Mouse (Mus musculus) forebrain, embryonic 10.5 days (tissue): Measurements from ENCODE around the gene Sdk1. TPM values are rescaled to one million over a fixed set of nuclear protein-coding genes. Genes with fewer than 3 reads are reported as not detected.
A peak's percentile ranks its signal among the peaks of the same experiment; 100 is the strongest.

ENCODE experiments used
- DNase-seq: peaks from one replicate; pipeline ENCODE4 v3.0.0-alpha.2; 2017; ENCODE audit warnings: low spot score; ENCODE audit errors: extremely low spot score
- H3K27ac ChIP-seq: fragments of 300-500 bp; sonication (generic); 2 replicates; pipeline ENCODE4 v1.5.1; 2016; ENCODE audit warnings: mild to moderate bottlenecking
- H3K27me3 ChIP-seq: fragments of 300-500 bp; sonication (generic); 2 replicates; pipeline ENCODE4 v1.6.1; 2016; ENCODE audit warnings: mild to moderate bottlenecking; ENCODE audit not compliant: poor library complexity, severe bottlenecking
- H3K36me3 ChIP-seq: fragments of 300-500 bp; sonication (generic); replicated peaks from 2 replicates; pipeline ENCODE4 v1.6.1; 2016; ENCODE audit warnings: mild to moderate bottlenecking, moderate library complexity
- H3K4me1 ChIP-seq: fragments of 300-500 bp; sonication (generic); 2 replicates; pipeline ENCODE4 v1.6.1; 2016
- H3K4me3 ChIP-seq: fragments of 300-500 bp; sonication (generic); 2 replicates; pipeline ENCODE4 v1.5.1; 2016; ENCODE audit warnings: mild to moderate bottlenecking, moderate library complexity
- H3K9me3 ChIP-seq: fragments of 300-500 bp; sonication (generic); 2 replicates; pipeline ENCODE4 v1.6.1; 2016; ENCODE audit warnings: mild to moderate bottlenecking, moderate library complexity
- WGBS: fragments of 180-500 bp; shearing (Covaris S2); methylation state at CpG from one replicate; pipeline ENCODE4 v1.1.7; 2016; 5-methylcytosine and 5-hydroxymethylcytosine counted together
- polyA plus RNA-seq: library from polyadenylated mRNA; unstranded; fragments of >200 nt; fragmentation: Nextera tagmentation; extraction: Ambion mirVana; gene quantifications from 2 replicates; pipeline ENCODE4 v1.2.1, GENCODE M21; 2016

Gene Sdk1
- polyA plus RNA-seq, 1 experiment from 2014 or later, result 0.58 TPM

GRCm38 (mm10) chr5:141847686-141848085 lies 606.4 kb downstream of the Sdk1 start:
- Histone ChIP-seq H3K27me3 (no peaks in the 10 kb centered on the region), H3K36me3 (no peaks in the 10 kb centered on the region), H3K9me3 (no peaks in the 10 kb centered on the region), H3K4me1 (peaks cover 16% of the 10 kb centered on the region), H3K4me3 (no peak overlapping the region), H3K27ac (no peak overlapping the region)
- no peak for DNase-seq
- 92% methylated on average over 4 of the region's 4 CpGs for WGBS

- WGBS, result 58% methylated on average over 8 of the region's 8 CpGs
- Histone ChIP-seq H3K27me3 (no peaks in the 10 kb centered on the region), H3K36me3 (no peaks in the 10 kb centered on the region), H3K27ac (no peak overlapping the region), H3K4me3 (no peak overlapping the region), H3K4me1 (peaks cover 30% of the 10 kb centered on the region), H3K9me3 (no peaks in the 10 kb centered on the region)
- DNase-seq, result no peak
These were observed 610.9 kb downstream of the Sdk1 start for GRCm38 (mm10) chr5:141852175-141852574.

- no peaks in the 10 kb centered on the region for H3K9me3 ChIP-seq
- no peak for DNase-seq
- H3K36me3 ChIP-seq, result no peaks in the 10 kb centered on the region
- 84% methylated on average over 2 of the region's 2 CpGs for WGBS
- H3K27ac ChIP-seq, result 0 out of 2 replicates have a peak overlapping the region, but pooled peaks have one; percentile 35
- H3K27me3 ChIP-seq, result no peaks in the 10 kb centered on the region
- H3K4me3 ChIP-seq, result no peak overlapping the region
- peaks cover 44% of the 10 kb centered on the region for H3K4me1 ChIP-seq
These were observed 615.2 kb downstream of the Sdk1 start for GRCm38 (mm10) chr5:141856447-141856846.

GRCm38 (mm10) chr5:141857781-141858180 lies 616.5 kb downstream of the Sdk1 start:
- no peak for DNase-seq

GRCm38 (mm10) chr5:141858406-141859160 lies 617.3 kb downstream of the Sdk1 start:
- DNase-seq, result no peak
- Histone ChIP-seq H3K27ac (no peak overlapping the region), H3K27me3 (no peaks in the 10 kb centered on the region), H3K9me3 (no peaks in the 10 kb centered on the region), H3K4me3 (no peak overlapping the region), H3K36me3 (no peaks in the 10 kb centered on the region), H3K4me1 (peaks cover 23% of the 10 kb centered on the region)
- 27% methylated on average over 8 of the region's 8 CpGs for WGBS

More at GRCm38 (mm10) chr5:141857781-141858180, 616.5 kb downstream of the Sdk1 start:
- Histone ChIP-seq H3K4me3 (no peak overlapping the region), H3K9me3 (no peaks in the 10 kb centered on the region), H3K27ac (0 out of 2 replicates have a peak overlapping the region, but pooled peaks have one; percentile 25), H3K36me3 (no peaks in the 10 kb centered on the region), H3K4me1 (peaks cover 30% of the 10 kb centered on the region), H3K27me3 (no peaks in the 10 kb centered on the region)
- WGBS, result 88% methylated on average over 1 of the region's 1 CpGs

- DNase-seq, result no peak
- H3K4me3 ChIP-seq, result no peak overlapping the region
These were observed 624.8 kb downstream of the Sdk1 start for GRCm38 (mm10) chr5:141866042-141866441.

GRCm38 (mm10) chr5:141873751-141874150 lies 632.5 kb downstream of the Sdk1 start:
- Histone ChIP-seq H3K27me3 (no peaks in the 10 kb centered on the region), H3K4me1 (no peaks in the 10 kb centered on the region), H3K36me3 (no peaks in the 10 kb centered on the region), H3K9me3 (no peaks in the 10 kb centered on the region), H3K27ac (no peak overlapping the region), H3K4me3 (no peak overlapping the region)
- no peak for DNase-seq
- WGBS, result 97% methylated on average over 11 of the region's 11 CpGs

More at GRCm38 (mm10) chr5:141866042-141866441, 624.8 kb downstream of the Sdk1 start:
- Histone ChIP-seq H3K4me1 (peaks cover 22% of the 10 kb centered on the region), H3K36me3 (no peaks in the 10 kb centered on the region), H3K27ac (no peak overlapping the region), H3K27me3 (no peaks in the 10 kb centered on the region), H3K9me3 (no peaks in the 10 kb centered on the region)
- 82% methylated on average over 3 of the region's 3 CpGs for WGBS

- WGBS, result 74% methylated on average over 5 of the region's 5 CpGs
These were observed 639.4 kb downstream of the Sdk1 start for GRCm38 (mm10) chr5:141880661-141881060.

GRCm38 (mm10) chr5:141884111-141884647 lies 642.9 kb downstream of the Sdk1 start:
- whole genome bisulfite sequencing, result 77% methylated on average over 3 of the region's 3 CpGs
- H3K27me3 ChIP-seq, result no peaks in the 10 kb centered on the region
- H3K27ac ChIP-seq, result no peak overlapping the region
- peaks cover 26% of the 10 kb centered on the region for H3K4me1 ChIP-seq
- no peaks in the 10 kb centered on the region for H3K36me3 ChIP-seq
- H3K4me3 ChIP-seq, result no peak overlapping the region
- no peaks in the 10 kb centered on the region for H3K9me3 ChIP-seq
- no peak for DNase-seq

More at GRCm38 (mm10) chr5:141880661-141881060, 639.4 kb downstream of the Sdk1 start:
- DNase-seq, result no peak
- no peaks in the 10 kb centered on the region for H3K27me3 ChIP-seq
- H3K4me3 ChIP-seq, result no peak overlapping the region
- peaks cover 15% of the 10 kb centered on the region for H3K4me1 ChIP-seq
- H3K27ac ChIP-seq, result no peak overlapping the region
- no peaks in the 10 kb centered on the region for H3K9me3 ChIP-seq
- no peaks in the 10 kb centered on the region for H3K36me3 ChIP-seq

- Histone ChIP-seq H3K27me3 (no peaks in the 10 kb centered on the region), H3K36me3 (no peaks in the 10 kb centered on the region), H3K27ac (no peak overlapping the region), H3K9me3 (no peaks in the 10 kb centered on the region), H3K4me1 (peaks cover 42% of the 10 kb centered on the region), H3K4me3 (no peak overlapping the region)
- DNase-seq, result no peak
- 72% methylated on average over 10 of the region's 10 CpGs for WGBS
These were observed 644.7 kb downstream of the Sdk1 start for GRCm38 (mm10) chr5:141886006-141886405.

GRCm38 (mm10) chr5:141889766-141890165 lies 648.5 kb downstream of the Sdk1 start:
- Histone ChIP-seq H3K9me3 (no peaks in the 10 kb centered on the region), H3K27me3 (no peaks in the 10 kb centered on the region), H3K27ac (0 out of 2 replicates have a peak overlapping the region, but pooled peaks have one; percentile 25), H3K4me3 (no peak overlapping the region), H3K36me3 (no peaks in the 10 kb centered on the region), H3K4me1 (peaks cover 27% of the 10 kb centered on the region)
- no peak for DNase-seq
- WGBS, result 77% methylated on average over 9 of the region's 9 CpGs

- Histone ChIP-seq H3K27ac (no peak overlapping the region), H3K9me3 (no peaks in the 10 kb centered on the region), H3K4me1 (no peaks in the 10 kb centered on the region), H3K36me3 (no peaks in the 10 kb centered on the region), H3K4me3 (no peak overlapping the region), H3K27me3 (no peaks in the 10 kb centered on the region)
- 88% methylated on average over 8 of the region's 8 CpGs for WGBS
- no peak for DNase-seq
These were observed 655.1 kb downstream of the Sdk1 start for GRCm38 (mm10) chr5:141896402-141896801.

GRCm38 (mm10) chr5:141897481-141897880 lies 656.2 kb downstream of the Sdk1 start:
- 77% methylated on average over 2 of the region's 2 CpGs for WGBS

More at GRCm38 (mm10) chr5:141897481-141897880, 656.2 kb downstream of the Sdk1 start:
- no peaks in the 10 kb centered on the region for H3K36me3 ChIP-seq
- no peak overlapping the region for H3K4me3 ChIP-seq
- H3K27ac ChIP-seq, result no peak overlapping the region
- H3K4me1 ChIP-seq, result no peaks in the 10 kb centered on the region
- H3K9me3 ChIP-seq, result no peaks in the 10 kb centered on the region
- no peak for DNase-seq
- no peaks in the 10 kb centered on the region for H3K27me3 ChIP-seq
